Mouse (Mus musculus) bone marrow macrophage, adult 2 months (primary cell): Measurements from ENCODE around the gene Slc9a3r1.

ENCODE experiments used
- CTCF ChIP-seq: IDR thresholded peaks from 2 replicates; pipeline ENCODE4 v1.5.1; 2012; ENCODE audit warnings: low read depth, mild to moderate bottlenecking, low read length, moderate library complexity
- POLR2A ChIP-seq: IDR thresholded peaks from 2 replicates; pipeline ENCODE4 v1.6.1; 2012; ENCODE audit warnings: mild to moderate bottlenecking, low read depth, low read length, borderline replicate concordance

- TF ChIP-seq CTCF (no peak), POLR2A (no peak)
Observed at GRCm38 (mm10) chr11:115164976-115165374, 1.8 kb downstream of the Slc9a3r1 start.
